Mouse (Mus musculus) cerebellum, postnatal 4 days (tissue): ENCODE results near the gene Olfr788.

Experiments
- DNase-seq, 2 experiments: peaks; one replicate each; pipeline ENCODE4 v3.0.0; 2022; ENCODE audit warnings: low spot score in 2 of 2, mixed read lengths in 1 of 2

Olfr788 gene

GRCm38 (mm10) chr10:129470698-129471097 lies at the start of gene Olfr788:
Gene Olfr788, plus strand, starts transcription at chr10:129470998.
- no peak for DNase-seq

- no peak for DNase-seq
Observed at GRCm38 (mm10) chr10:129427006-129427405, 43.8 kb upstream of the Olfr788 start, which contains the start of gene Olfr786. Gene Olfr786, plus strand, starts transcription at chr10:129427306.

GRCm38 (mm10) chr10:129461562-129461961 lies 9.2 kb upstream of the Olfr788 start, which contains the start of gene Olfr787:
Gene Olfr787, plus strand, starts transcription at chr10:129461862.
- DNase-seq: no peak

- DNase-seq: no peak
Observed at GRCm38 (mm10) chr10:129473256-129473655, 2.5 kb downstream of the Olfr788 start.

GRCm38 (mm10) chr10:129473723-129474122 lies 2.9 kb downstream of the Olfr788 start:
- no peak for DNase-seq

- no peak for DNase-seq
Observed at GRCm38 (mm10) chr10:129484452-129484851, 13.7 kb downstream of the Olfr788 start, which contains the start of gene Olfr789. Gene Olfr789, plus strand, starts transcription at chr10:129484752.

- DNase-seq: no peak
Observed at GRCm38 (mm10) chr10:129490101-129490500, 19.3 kb downstream of the Olfr788 start.

GRCm38 (mm10) chr10:129498192-129498591 lies 27.4 kb downstream of the Olfr788 start, which contains the start of gene Olfr790:
Gene Olfr790, plus strand, starts transcription at chr10:129498492.
- no peak for DNase-seq

- DNase-seq: no peak
Observed at GRCm38 (mm10) chr10:129521492-129521891, 50.7 kb downstream of the Olfr788 start, which contains the start of gene Olfr791. Gene Olfr791, plus strand, starts transcription at chr10:129521792.
